Mouse (Mus musculus) heart, postnatal 36 days (tissue): ENCODE measurements at regions not wholly inside any gene's neighbourhood (a gene's known extent, or its start where the extent isn't known, plus 50 kb on each side); places are given as distances from the start of the nearest gene placed in this dataset.
"Not testable (repeated sequence)": the region's sequence is repeated elsewhere in the genome, so short reads cannot be mapped to it uniquely, and the experiment has no call there.

Experiments
- DNase-seq, 2 experiments: peaks; one replicate each; pipeline ENCODE4 v3.0.0; 2021 to 2022
- intact Hi-C: fragments of 180-260 bp; cut with DNase I; formaldehyde crosslinking; loops from one replicate; pipeline ENCODE4 v1.15.1; 2025

DNA sequence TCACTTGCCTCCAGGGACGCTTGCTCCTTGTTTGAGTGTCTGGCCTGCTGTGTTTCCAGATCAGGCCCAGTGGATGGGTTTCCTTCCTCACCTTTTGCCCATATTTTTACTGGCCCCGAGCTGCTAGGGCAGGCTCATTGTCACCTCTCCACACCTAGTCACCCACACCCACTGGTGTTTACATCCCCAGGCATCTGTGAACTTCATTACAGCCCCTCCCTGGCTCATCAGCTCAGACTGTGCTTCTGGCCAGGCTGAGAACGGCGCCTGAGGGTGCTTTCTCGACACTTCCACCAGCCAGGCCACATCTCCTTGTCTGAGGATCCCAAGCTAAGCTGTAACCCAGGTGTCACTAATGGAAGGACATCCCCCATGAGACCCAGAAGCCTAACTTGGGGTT is 129.8 kb upstream of the Klf4 start:
- DNase-seq, result peak; percentile 40 to 45
- intact Hi-C loops, result no loop called here

DNA sequence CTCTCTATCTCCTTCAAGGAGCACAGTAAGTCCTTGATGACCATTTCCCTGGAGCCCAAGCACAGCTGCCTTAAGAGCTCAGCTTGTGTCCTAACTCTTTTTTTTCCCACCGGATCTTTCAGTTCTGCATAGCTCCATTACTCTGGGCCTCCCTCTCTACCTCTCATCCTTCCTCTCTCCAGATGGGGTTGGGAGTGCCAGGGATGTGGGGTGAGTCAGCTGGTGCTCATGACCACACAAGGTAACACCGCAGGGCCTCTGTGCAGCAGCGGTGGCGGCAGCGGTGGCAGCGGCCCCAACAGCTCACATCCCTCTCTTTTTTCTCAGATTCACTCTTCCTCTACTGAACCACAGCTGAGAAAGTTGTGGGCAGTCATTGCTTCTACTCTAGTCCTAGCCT is 126.6 kb upstream of the Klf4 start:
- intact Hi-C loops, result no loop called here
- no peak for DNase-seq

DNA sequence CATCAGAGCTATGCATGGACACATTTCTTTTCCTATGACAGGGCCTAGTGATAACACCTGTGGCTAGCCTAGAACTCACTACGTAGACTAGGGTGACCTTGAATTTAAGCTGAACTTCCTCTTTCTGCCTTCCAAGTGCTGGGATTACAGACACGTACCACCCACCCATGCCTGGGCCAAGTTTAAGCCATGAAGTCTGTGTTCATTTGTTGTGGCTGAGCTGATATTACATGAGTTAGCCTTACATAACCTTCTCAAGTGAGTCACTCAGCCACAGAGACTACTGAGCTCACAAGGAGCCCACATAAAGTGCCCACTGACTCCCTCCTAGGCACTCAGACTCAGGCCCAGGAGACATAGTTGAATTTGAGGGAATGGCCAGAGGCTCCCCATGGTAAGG is 123.1 kb upstream of the Klf4 start:
- intact Hi-C loops, result no loop called here
- no peak for DNase-seq

DNA sequence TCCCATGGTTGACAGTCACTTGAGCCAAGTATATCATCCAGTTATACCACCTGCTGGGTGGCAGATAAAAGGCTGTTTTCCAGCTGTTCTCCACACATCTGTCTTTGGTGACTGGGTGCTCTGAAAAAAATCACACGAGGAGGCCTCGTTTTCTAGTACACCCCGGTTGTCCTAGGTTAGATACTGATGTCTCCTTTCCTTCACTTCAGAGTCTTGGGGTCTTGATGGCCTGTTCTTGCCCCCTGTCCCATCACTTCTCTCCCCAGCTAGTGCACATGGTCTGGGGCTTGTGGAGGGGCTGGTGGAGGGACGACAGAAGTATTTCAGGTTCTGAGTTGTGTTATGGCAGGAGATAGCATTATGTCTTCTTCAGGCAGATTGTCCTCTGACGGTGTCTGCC is 120.4 kb upstream of the Klf4 start:
- no peak for DNase-seq

DNA sequence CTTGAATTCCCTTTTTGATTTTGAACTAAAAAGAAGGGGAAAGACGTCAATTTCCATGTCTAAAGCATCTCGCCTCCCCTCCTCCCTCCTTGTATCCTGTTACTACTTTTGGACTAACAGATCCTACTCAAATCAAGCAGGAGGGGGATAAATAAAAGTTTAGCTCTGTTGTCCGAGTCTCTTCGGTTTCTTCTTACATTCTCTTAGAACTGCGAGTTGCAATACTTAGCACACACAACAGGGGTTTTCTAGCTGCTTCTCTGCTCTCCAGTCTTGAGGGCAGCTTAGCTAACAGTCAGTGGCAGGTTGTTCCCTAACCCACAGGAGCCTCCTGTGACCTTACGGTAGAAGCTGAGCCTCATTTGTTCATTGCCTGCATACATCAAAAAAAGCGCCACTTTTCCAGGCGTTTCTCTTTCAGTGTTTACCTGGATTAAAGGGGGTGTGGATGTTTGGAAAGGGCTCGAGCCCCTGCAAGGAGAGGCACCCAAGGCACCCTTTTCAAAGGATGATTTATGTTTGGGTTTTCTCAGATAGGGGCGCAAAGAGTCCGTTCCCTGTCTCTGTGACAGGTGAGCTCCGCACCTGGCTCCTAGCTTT is 119.6 kb upstream of the Klf4 start:
- DNase-seq, result peak; percentile 22 to 26
- intact Hi-C loops, result loop anchor here (1.0 to 5.0 kb wide), 4 partner anchors 80 to 710 kb away; partner anchors contain the start of gene Klf4

More for the DNA sequence above, 120.4 kb upstream of the Klf4 start:
- intact Hi-C loops, result loop anchor here (5.0 kb wide), 3 partner anchors 80 to 710 kb away; no protein-coding TSS in a partner anchor

DNA sequence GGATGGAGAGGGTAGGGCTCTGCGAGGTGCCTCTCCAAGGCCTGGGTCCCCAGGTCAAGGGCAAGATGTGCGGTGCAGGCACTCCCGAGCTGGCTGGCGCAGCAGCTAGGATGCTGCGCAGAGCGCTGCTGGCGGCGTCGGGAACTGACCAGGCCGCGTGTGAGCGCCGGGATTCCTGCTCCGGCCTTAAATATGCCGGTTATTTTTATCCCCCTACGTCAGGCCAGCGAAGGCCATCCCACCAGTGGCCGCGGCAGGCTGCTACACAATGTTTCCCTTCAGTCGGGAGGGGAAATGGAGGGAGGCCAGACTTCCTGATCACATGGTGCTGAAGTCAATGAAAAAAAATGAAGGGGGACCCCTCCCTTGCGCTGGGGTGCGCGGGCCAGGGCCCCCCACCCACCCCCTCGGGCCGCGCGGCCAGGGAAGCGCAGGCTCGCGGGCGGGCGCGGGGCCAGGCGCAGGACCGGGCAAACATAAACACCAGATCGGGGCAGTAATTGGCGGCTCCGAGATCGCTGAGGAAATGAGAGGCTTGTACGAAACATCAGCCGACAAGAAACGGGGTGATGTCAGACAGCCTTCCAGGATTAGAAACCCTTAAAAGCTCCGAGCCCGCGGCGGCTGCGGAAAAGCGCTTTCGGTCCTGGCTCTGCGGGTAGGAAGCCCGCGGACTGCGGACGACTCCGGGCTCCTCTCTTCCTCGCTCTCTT is 118.9 kb upstream of the Klf4 start:
- peak; percentile 92 to 93 for DNase-seq
- intact Hi-C loops, result loop anchor here (1.0 to 5.0 kb wide), 4 partner anchors 81 to 711 kb away; partner anchors contain the start of gene Klf4

DNA sequence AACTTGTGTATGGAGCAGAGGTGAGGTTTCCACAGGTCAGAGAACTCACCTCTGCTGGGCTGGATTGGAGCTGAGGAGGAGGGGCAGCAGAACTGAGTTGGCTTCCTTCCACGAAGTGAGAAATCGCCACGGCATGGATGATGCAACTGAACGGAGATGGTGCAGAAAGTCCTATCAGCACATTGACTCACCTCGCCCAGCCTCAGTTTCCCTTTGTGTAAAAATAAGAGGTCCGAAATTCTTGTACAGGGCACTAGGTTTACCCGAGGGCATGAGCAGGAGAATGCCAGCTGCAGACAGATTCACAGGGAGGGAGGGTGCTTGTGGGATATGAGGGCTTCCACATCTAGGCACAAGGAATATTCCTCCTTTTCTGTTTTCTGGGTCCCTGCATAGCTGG is 117.9 kb upstream of the Klf4 start:
- peak; percentile 33 to 47 for DNase-seq
- intact Hi-C loops, result loop anchor here (5.0 kb wide), 3 partner anchors 82 to 712 kb away; no protein-coding TSS in a partner anchor

DNA sequence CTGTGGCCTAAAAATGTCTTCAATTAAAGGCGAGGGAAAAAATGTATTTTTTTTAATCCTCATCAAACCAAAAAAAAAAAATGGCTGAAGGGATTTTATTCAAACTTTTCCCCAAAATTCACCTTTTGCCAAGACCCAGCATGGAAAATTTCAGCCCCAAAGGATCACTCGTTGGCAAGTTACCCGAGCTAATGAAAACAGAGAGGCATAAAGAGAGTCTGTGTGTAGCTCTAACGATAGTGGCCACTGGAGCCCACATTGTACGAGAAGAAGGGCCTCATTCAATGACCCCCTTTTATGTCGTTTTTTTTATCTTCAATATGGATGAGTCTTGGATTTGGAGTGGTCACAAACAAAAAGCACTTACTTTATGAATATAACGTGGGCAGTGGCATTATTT is 116.1 kb upstream of the Klf4 start:
- intact Hi-C loops, result loop anchor here (2.0 to 5.0 kb wide), 2 partner anchors 42 to 574 kb away; no protein-coding TSS in a partner anchor
- no peak for DNase-seq

DNA sequence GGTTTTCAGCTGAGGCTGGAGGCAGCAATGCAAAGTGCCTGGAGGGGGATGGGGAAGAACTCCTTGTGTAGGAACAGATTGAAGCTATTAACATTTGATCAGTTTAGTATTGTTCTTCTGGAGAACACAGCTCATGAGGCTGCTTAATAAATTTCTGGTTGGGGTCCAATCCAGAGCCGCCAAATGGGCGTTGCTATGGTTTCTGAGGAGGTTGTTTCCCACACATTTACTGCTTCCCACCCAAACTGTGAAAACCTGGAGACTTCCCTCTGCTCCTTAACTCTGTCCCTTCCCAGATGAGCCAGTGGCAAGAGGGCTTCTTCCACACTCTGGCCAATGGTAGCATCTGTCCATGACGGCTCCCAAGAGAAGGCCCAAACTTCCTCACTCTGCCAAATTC is 113.2 kb upstream of the Klf4 start:
- intact Hi-C loops, result loop anchor here (5.0 kb wide), 1 partner anchor 577 kb away; no protein-coding TSS in a partner anchor
- no peak for DNase-seq

DNA sequence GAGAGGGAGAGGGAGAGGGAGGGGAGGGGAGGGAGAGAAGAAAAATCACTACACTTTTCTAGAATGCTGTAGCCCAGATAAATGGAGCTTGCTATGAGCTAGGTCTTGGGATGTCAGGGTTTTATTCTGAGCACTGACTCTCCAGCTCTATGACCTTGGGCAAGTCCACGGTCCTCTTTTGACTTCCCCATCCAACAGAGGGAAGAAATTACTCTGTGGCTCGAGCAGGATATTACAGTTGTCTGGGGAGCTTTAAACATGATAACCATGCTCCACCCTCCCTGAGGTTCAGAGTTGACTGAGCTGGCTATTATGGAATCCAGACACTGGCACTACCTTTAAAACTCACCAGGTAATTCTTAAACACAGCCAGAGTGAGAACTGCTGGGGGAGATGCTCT is 112.6 kb upstream of the Klf4 start:
- intact Hi-C loops, result loop anchor here (5.0 kb wide), 1 partner anchor 577 kb away; no protein-coding TSS in a partner anchor
- DNase-seq, result no peak

DNA sequence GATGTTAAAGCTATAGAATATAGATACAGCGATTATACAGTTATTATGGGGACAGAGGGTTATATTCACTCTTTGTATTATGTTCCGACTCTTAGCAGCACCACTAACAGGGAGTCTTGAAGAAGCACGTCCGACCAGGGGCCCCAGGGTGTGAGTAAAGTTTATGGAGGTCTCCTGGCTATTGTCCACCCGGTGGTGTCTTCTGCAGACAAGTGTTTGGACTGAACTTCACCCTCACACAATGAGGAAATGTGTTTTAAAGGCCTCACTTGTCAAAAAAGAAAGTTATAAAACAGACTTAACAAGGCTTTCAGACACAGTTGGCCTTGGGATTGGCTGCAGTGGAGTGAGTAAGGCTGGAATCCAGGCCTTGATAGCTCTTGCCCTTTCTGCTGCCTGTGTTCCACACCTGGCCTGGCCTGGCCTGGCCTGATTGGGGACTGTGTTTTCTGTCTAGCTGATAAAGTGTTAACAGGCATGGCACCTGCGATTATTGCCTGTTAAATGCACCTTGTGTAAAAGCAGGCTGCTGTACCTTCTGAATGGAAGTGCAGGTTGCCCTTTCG is 102.8 kb upstream of the Klf4 start:
- no peak for DNase-seq
- intact Hi-C loops, result no loop called here

DNA sequence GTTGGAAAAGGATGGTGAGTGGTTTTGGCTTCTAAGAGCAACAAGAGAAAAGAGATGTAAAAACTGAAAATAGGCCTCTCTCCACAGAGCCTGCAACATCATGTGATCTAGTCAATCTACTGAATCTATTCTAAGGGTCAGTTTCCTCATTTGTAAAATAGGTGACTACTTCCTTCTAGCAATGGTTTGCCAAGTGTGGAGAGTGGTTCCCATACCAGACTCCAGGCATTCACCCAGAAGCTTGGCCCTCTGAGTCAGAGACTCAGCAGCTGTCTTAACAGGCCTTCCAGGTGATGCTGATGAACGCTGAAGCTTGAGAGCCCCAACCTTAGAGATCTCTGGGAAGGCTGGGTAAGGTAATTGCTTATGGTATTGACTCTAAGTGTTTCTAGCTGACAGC is 98.9 kb upstream of the Klf4 start:
- DNase-seq, result no peak

DNA sequence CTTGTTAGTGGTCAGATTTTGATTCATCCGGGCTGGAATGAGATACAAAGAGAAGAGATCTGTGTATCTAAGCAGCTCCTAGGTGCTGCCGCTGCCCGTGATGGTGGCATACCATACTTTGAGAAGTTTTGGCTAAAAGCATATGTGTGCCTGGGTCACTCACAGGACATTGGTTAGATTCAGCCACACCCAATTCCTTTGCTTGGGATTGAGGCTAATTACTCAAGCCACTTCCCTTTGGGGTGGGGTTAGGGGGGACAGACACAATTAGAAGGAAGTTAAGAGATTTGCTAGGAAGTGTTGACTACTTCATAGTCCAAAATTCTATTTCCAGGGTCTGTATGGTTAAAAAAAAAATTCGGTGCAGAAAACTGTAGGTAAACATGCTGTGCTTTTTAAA is 97.9 kb upstream of the Klf4 start:
- DNase-seq, intact Hi-C loops: not testable (repeated sequence)

More for the DNA sequence above, 98.9 kb upstream of the Klf4 start:
- intact Hi-C loops, result no loop called here

DNA sequence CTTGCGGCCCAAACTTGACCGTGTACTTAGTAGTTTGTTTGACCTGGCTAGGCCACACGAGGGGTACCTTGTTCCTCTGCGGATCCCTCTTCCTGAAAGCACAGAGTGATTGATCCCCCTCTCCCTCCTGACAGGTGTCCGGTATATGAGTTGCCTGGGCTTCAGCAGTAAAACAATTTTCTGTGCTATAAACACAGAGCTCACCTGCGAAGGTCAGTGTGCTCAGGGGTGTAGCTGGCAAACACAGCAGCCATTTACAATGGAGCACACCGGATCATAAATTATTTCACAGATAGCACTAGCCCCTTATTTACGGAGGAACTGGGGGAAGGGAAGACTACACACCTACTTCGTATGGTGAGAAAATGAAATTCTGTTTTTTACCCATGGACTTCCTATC is 92.5 kb upstream of the Klf4 start:
- DNase-seq, result no peak
- intact Hi-C loops, result no loop called here

DNA sequence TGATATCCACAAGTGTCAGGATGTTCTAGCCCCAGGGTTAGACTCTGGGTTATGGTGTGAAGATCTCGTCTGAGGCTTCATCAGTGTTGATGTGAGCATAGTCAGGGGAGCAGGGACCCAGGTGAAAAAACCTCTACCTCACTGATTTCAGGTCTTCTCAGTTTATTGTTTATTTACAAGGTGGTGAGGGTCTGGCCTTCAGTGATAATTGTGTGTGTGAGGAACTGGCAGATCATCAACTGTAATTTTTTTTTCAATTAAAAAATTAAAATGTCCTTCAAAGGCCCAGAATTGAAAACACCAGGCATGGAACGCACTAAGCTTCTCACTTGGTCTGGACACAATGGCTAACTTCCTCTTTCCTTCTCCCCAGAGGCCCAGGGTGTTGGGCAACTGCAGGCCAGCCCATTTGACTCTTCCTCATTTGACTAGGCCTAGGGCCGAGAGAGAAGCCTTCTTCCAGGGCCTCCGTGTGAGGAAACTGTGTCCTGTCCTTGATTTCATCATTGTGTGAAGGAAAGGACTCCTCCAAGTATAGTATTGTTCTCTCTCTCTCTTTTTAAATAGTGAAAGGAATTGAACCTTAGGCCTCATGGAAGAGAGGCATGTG is 91.0 kb upstream of the Klf4 start:
- intact Hi-C loops, result no loop called here
- DNase-seq, result peak; percentile 57 to 63

DNA sequence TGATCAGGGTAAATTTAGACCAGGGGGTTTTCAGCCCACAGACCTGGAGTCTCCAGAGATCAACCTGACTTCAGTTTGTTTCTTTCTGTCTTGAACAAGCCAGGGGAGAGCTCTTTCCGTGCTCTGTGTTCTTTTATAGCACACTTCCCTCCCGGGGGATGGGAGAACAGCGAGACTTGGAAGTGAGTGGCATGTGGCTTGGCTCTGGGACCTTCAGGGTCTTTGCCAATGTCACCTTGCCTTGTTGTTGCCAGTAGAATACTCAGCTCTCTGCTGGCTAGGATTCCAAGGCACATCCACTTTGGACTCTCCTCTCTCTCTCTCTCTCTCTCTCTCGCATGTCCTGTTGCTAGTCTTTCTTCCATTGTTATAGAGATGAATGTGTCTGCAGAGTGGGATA is 90.4 kb upstream of the Klf4 start:
- intact Hi-C loops, result no loop called here
- DNase-seq, result peak; percentile 38 to 41

DNA sequence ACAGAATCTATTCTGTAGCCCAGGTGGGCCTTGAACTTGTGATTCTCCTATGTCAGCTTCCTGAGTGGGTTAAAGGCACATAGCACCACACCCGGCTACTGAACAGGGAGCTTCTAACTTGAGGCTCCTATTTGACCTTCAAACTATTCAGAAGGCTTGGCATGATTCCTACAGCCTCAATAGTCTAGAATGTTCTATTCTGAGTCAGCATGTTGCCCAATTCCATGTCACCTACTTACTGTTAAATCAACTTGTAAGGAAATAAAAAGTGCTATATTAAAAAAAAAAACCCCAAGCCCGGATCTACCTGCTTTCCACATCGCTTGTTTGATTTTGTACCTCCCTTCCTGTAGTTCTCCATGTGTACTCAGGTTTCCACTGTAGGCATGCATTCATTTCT is 87.6 kb upstream of the Klf4 start:
- DNase-seq, result no peak
- intact Hi-C loops, result no loop called here

DNA sequence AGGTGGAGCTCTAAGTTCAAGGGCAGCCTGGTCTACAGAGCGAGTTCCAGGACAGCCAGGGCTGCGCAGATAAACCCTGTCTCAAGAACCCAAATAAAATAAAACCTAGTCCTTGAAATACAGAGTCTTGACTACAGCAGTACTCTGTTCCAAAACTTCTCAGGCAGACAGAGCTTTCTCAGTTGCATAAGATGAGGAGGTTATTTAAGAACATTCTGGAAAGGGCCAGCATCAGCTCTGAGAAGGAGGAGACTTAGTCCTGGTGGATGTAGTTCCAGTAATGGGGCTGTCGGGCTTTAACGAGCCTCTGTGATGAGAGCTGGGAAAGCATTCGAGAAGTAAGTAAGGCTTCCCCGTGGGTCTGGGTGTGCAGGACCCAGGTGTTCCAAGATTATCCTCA is 83.5 kb upstream of the Klf4 start:
- DNase-seq, result no peak

DNA sequence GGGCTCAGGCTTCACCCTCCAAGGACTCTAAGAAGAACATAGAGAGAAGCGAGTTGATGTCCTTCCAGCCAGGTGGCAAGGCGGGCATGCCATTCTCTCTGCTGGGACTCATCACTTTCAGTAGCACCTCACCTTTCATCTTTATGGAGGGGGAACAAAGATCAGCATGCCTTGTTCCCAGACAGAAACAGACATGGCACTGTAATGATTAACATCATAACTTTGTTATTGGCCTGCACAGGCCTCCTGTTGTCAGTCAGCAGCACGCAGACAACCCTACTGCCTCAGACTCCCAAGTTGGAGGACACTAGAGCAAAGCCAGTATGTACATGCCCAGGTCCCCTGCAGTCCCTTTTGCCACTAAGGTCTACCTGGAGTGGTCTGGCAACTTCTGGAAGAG is 81.3 kb upstream of the Klf4 start:
- DNase-seq, result no peak
- intact Hi-C loops, result no loop called here

More for the DNA sequence above, 83.5 kb upstream of the Klf4 start:
- intact Hi-C loops, result no loop called here

DNA sequence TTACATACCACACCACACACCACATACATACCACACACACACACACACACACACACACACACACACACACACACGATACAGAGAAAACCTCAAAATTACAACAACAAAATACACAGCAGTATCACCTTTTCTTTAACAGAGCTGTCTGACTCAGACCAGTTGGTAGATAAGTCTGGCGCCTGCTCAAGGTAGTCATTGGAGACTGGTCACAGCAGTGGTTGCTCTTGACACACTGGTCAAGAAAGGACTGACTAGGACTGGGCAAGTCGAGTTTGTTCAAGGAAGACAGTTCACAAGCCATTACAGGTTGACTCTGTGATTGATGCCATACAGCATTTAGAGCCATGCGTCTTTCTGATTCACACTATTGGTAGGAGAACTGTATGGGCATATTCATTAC is 78.7 kb upstream of the Klf4 start:
- intact Hi-C loops, result no loop called here
- no peak for DNase-seq

DNA sequence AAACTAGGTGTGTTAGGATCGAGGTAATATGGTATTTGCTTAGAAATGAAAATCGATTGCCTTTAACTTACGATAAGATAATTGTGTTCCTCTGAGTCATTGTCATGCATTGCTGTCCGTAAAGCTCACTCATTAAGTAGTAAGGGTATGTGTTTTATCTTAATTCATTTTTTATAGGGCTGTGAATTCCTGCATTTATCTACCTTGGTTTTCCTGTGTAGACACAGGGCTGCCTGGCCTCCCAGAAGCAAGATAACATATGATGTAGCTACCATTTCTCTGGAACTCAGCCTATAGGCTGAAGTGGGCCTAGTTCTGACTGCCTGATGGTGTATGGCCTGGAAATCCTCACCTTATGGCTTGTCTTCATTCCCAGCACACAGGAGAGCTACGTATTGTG is 76.9 kb upstream of the Klf4 start:
- intact Hi-C loops, result no loop called here
- no peak for DNase-seq
